ENCODE assay signal across 8 mouse cellular contexts in the genomic region with DNA sequence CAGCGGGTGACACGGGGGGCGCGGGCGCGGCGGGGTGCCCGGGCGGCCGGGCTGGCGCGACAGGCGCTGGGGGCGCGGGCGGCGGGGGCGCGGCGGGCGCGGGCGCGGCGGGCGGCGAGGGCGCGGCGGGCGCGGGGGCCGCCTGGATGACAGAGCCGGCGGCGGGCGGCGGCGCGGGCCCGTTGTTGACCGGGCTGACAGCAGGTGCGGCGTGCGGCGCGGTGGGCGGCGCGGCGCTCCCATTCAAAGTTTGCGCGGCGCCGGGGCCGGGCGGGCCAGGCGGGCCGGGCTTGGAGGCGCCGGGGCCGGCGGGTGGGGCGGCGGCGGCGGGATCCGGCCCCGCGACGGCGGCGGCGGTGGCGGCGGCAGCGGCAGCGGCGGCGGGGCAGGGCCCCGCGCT. TPM values are rescaled to one million over a fixed set of nuclear protein-coding genes. Genes with fewer than 3 reads are reported as not detected.
DNase-seq lines count a peak whose midpoint lies in the region; ATAC-seq and TF ChIP-seq lines count a peak whose summit lies in the region.

No protein-coding gene starts in this region.

- no peaks in the 10 kb centered on the region for H3K27me3 ChIP-seq in hindbrain, embryonic 12.5 days
- H3K27me3 ChIP-seq in liver, embryonic 15.5 days: no peaks in the 10 kb centered on the region
- H3K27me3 ChIP-seq in stomach, embryonic 16.5 days (ENCODE audit: control insufficient read depth, insufficient read depth, low read length): no peaks in the 10 kb centered on the region

- peak overlapping the region; percentile 99 for H3K4me3 ChIP-seq in gastrocnemius, adult 2 months
- peak overlapping the region; percentile 82 for H3K4me3 ChIP-seq in hindbrain, embryonic 12.5 days
- H3K4me3 ChIP-seq in liver, embryonic 15.5 days (replicated peaks): peak overlapping the region; percentile 90
- peak overlapping the region; percentile 81 for H3K4me3 ChIP-seq in stomach, embryonic 16.5 days (replicated peaks; ENCODE audit: low read length)

- H3K9me3 ChIP-seq in hindbrain, embryonic 12.5 days (replicated peaks): no peaks in the 10 kb centered on the region
- H3K9me3 ChIP-seq in liver, embryonic 15.5 days (replicated peaks): no peaks in the 10 kb centered on the region
- H3K9me3 ChIP-seq in stomach, embryonic 16.5 days (replicated peaks; ENCODE audit: control insufficient read depth, low read length): no peaks in the 10 kb centered on the region

- H3K36me3 ChIP-seq in hindbrain, embryonic 12.5 days: no peaks in the 10 kb centered on the region
- no peaks in the 10 kb centered on the region for H3K36me3 ChIP-seq in liver, embryonic 15.5 days (replicated peaks)
- H3K36me3 ChIP-seq in stomach, embryonic 16.5 days (ENCODE audit: control insufficient read depth, insufficient read depth, low read length): no peaks in the 10 kb centered on the region

- peak overlapping the region; percentile 100 for H3K4me2 ChIP-seq in hindbrain, embryonic 12.5 days (replicated peaks)
- peak overlapping the region; percentile 96 for H3K4me2 ChIP-seq in liver, embryonic 15.5 days
- peak overlapping the region; percentile 99 for H3K4me2 ChIP-seq in stomach, embryonic 16.5 days (ENCODE audit: low read depth, low read length)

- intact Hi-C loops in gastrocnemius, adult 2 months (cut with DNase I): loop anchor here (1.0 to 5.0 kb wide), 3 partner anchors 48 to 66 kb away; a partner anchor contains a TSS

- WGBS in hindbrain, embryonic 12.5 days: no CpG with 5 or more reads among the region's 82 CpGs
- under 1% methylated on average over 24 of the region's 82 CpGs for WGBS in liver, embryonic 15.5 days (ENCODE audit: insufficient replicate concordance)
- 0% methylated on average over 40 of the region's 82 CpGs for WGBS in stomach, embryonic 16.5 days

- H3K4me1 ChIP-seq in hindbrain, embryonic 12.5 days: peaks cover 48% of the 10 kb centered on the region
- peaks cover 52% of the 10 kb centered on the region for H3K4me1 ChIP-seq in liver, embryonic 15.5 days (replicated peaks)
- peaks cover 33% of the 10 kb centered on the region for H3K4me1 ChIP-seq in stomach, embryonic 16.5 days (ENCODE audit: control insufficient read depth, insufficient read depth, low read length)

- no peak for ATAC-seq in hindbrain, embryonic 12.5 days (ENCODE audit: low FRiP score)
- no peak; the same call in 1 of the 2 replicates for ATAC-seq in liver, embryonic 15.5 days (ENCODE audit: insufficient read depth)
- peak; percentile 1; the same call in 1 of the 2 replicates for ATAC-seq in stomach, embryonic 16.5 days (ENCODE audit: insufficient read depth, low FRiP score)

- no peak overlapping the region for H3K27ac ChIP-seq in gastrocnemius, adult 2 months
- H3K27ac ChIP-seq in hindbrain, embryonic 12.5 days: peak overlapping the region; percentile 96
- H3K27ac ChIP-seq in liver, embryonic 15.5 days (replicated peaks): peak overlapping the region; percentile 89
- H3K27ac ChIP-seq in stomach, embryonic 16.5 days (ENCODE audit: low read length): peak overlapping the region; percentile 88; the same call in 1 of the 2 replicates

- no peak for TF ChIP-seq CTCF in gastrocnemius, adult 2 months (IDR thresholded peaks at IDR 0.05)

- DNase-seq in gastrocnemius, adult 2 months: peak; percentile 53
- no peak for DNase-seq in gastrocnemius, adult 18-20 months (ENCODE audit: low spot score)
- peak; percentile 56 for DNase-seq in thymus, postnatal 14 days
- no peak for DNase-seq in thymus, adult 18-20 months
- DNase-seq in layer of hippocampus, postnatal 14 days (ENCODE audit: low spot score in 2 of 2): no peak

- H3K9ac ChIP-seq in hindbrain, embryonic 12.5 days: peak overlapping the region; percentile 91
- H3K9ac ChIP-seq in liver, embryonic 15.5 days: peak overlapping the region; percentile 84
- peak overlapping the region; percentile 89 for H3K9ac ChIP-seq in stomach, embryonic 16.5 days (ENCODE audit: low read length)

RNA-seq across cellular contexts. Expression of a gene that starts 0.6 kb away (rescaled TPM):
- 10 to 100 TPM; 10.5 to 10.9 TPM for total RNA-seq in gastrocnemius, adult 2 months (2021)
- total RNA-seq in gastrocnemius, adult 18-20 months (2021): 1 to 10 TPM; 7.7 to 8.3 TPM
- 3.5 and 5.2 TPM in 2 replicates for polyA plus RNA-seq in hindbrain, embryonic 12.5 days (2016; fragmentation: Nextera tagmentation; extraction: Ambion mirVana)
- polyA plus RNA-seq in liver, embryonic 15.5 days (2015; fragmentation: Nextera tagmentation; extraction: Ambion mirVana): 1.7 and 1.9 TPM in 2 replicates
- 2.9 and 3.2 TPM in 2 replicates for polyA plus RNA-seq in stomach, embryonic 16.5 days (2015; fragmentation: Nextera tagmentation; extraction: Ambion mirVana)
- total RNA-seq in layer of hippocampus, postnatal 14 days (2021): 10 to 100 TPM; 17.9 to 18.5 TPM

RNA-seq across cellular contexts. Expression of a gene that starts 48.9 kb away (rescaled TPM):
- total RNA-seq in gastrocnemius, adult 2 months (2021): 10 to 100 TPM; 46.2 to 48.3 TPM
- 10 to 100 TPM; 44.0 to 47.6 TPM for total RNA-seq in gastrocnemius, adult 18-20 months (2021)
- polyA plus RNA-seq in hindbrain, embryonic 12.5 days (2016; fragmentation: Nextera tagmentation; extraction: Ambion mirVana): 14.1 and 16.7 TPM in 2 replicates
- polyA plus RNA-seq in liver, embryonic 15.5 days (2015; fragmentation: Nextera tagmentation; extraction: Ambion mirVana): 1.3 TPM in 2 replicates
- polyA plus RNA-seq in stomach, embryonic 16.5 days (2015; fragmentation: Nextera tagmentation; extraction: Ambion mirVana): 2.0 and 2.2 TPM in 2 replicates
- 100 to 1,000 TPM; 110 to 112 TPM for total RNA-seq in layer of hippocampus, postnatal 14 days (2021)

Comparison
In these comparisons a context has a peak if more than half of its experiments do, and no peak if none do; other contexts are left out.
1. DNase-seq: peak in gastrocnemius, adult 2 months (single experiment) and thymus, postnatal 14 days (single experiment); none in gastrocnemius, adult 18-20 months (single experiment), thymus, adult 18-20 months (0 of 2) and layer of hippocampus, postnatal 14 days (0 of 2).
2. Peak in every context shown above with its lines, with median percentiles within 50 percentile points of each other: H3K4me3 ChIP-seq, H3K4me2 ChIP-seq and H3K9ac ChIP-seq.